Mouse (Mus musculus) frontal cortex, postnatal 10 days (tissue): ENCODE measurements around the gene Triap1.
"Not testable (repeated sequence)": the region's sequence is repeated elsewhere in the genome, so short reads cannot be mapped to it uniquely, and the experiment has no call there.

Experiments
- DNase-seq, 2 experiments: peaks; one replicate each; pipeline ENCODE4 v3.0.0; 2022; ENCODE audit warnings: low spot score in 2 of 2, mixed read lengths in 1 of 2

Gene Triap1

DNA sequence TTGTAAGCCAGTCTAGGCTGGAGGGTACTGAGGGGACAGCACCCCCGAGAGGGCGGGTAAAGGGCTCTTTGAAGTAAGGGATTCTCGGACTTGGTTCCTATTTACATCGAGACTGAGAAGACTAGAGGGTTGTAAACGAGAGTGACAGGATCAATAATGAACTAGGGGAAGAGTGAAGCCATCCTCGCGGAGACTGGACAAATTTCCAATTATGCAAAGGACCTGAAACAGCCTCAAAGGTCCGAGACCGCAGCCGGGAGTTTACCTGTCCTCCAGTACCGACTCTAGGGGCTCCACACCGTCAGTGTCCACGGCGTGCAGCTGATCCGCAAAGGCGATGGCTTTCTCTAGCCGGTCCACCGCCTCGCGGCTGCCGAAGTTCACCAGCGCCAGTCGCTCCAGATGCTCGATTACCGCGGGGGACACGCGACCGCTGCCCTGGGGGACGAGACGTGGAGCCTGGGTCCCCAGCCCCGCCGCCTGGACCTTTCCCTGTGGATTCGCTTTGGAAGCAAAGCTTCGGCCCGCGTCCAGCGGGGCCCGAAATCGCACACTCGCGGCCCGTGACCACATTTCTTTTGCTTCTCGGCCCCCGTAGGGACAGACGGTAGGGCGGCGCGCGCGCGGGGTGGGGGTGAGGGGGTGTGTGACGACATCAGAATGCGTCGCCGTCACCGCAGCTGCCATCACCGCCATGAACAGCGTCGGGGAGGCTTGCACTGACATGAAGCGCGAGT is at the start of gene Triap1, which contains the start of gene Gatc:
Triap1 (plus strand) TSS at position 649 of the 737 bp plus-strand sequence.
Gatc (minus strand) TSS at position 602 of the 737 bp plus-strand sequence.
- DNase-seq: peak; percentile 77 to 88

DNA sequence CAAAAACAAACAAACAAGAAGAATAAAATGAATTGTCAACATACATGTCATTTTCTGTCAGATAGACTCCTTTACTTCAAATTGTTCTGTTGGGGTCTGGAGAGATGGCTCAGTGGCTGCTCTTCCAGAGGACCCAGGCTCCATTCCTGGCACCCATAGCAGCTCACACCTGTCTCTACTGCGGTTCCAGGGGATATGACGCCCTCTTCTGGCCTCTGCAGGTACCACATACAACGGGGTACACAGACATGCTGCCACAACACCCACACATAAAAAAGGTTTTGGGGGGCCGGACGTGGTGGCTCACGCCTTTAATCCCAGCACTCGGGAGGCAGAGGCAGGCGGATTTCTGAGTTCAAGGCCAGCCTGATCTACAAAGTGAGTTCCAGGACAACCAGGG is 46.9 kb upstream of the Triap1 start:
- DNase-seq: no peak

DNA sequence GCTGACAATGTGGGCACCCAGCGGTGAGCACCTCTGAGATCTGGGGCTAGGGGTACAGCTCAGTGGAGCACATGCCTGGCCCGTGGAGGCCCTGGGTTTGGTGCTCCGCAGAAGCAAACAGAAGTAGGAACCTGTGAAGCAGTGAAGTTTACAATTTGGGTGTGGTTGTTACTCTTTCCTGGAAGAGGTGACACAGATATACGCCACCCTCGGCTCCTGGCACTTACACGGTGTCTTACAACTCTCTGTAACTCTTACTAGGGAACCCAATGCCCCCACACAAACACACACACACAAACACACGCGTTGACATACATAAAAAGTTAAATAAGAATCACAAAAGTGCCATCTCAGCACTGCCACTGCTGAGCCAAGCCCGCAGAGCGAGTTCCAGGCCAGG is 44.7 kb upstream of the Triap1 start:
- no peak for DNase-seq

DNA sequence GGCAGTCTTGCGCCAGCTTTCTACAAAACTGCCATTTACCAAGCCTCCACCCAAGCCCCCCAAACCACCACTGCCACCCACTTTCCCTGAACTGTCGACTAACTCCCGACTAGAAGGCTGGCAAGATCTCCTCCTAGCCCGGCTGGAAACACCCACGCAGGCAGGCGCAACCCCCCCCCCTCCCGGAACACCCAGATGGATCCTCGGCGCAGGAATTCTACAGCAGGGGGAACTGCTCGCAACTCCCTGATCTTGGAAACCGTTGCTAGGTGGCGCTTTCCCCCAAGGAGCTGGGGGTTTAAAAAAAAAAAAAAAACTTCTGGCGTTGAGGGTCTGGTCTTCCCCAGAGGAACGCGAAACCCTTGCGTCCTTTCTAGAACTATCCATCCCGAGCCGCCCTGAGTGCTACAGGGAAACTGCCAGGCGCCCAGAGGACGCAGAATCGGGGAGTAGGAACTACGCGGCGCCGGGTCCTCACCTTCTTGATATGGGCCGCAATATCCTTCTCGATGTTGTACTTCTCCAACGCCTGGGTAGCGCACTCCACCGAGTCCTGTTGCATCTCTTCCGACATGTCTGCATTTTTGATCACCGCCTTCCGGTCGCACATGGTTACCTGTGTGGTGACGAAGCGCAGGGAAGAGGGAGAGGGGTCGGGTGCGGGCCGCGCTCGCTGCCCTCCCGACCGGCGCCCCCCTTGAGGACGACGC is 40.8 kb upstream of the Triap1 start:
- DNase-seq: peak in 1 of 2 experiments; percentile 58

DNA sequence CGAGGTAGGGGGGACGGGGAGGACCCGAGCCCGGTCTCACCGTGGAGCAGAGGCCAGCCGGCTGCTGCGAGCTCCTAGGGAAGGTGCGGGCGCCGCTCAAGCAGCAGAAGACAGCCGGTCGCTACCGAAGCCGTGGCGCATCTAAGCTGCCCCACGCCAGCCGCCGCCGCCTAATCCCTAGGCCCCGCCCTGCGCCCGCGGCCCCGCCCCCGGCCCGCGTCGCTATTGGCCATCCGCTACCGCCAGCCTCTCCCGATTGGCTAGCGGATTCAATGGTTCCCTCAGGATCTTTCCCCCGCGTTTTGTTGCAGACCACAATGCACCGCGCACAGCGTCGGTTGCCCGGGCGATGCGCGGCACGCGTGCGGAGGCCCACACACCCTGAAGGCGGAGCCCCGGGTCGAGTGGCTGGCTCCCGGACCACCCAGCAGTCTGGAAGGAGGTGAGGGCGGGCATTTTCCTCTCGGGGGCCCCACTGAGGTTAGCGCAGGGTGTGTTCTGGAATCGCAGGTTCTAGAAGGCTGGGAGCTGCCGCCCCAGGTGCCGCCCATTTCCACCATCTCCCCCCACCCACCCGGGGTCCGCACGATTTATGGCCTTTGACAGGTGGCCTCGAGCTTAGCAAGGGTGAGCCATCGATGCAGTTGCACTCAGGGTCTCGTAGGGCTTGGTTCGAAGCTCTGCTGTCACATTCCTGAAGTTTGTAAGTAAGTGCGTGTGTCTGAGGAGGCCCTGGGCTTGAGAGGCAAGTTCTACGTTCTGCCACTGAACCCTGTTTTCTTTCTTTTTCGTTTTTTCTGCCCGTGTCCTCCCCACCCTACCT is 40.0 kb upstream of the Triap1 start, which contains the start of gene Dynll1:
Dynll1 (minus strand) TSS at position 208 of the 823 bp plus-strand sequence.
- DNase-seq: peak; percentile 97 to 100

DNA sequence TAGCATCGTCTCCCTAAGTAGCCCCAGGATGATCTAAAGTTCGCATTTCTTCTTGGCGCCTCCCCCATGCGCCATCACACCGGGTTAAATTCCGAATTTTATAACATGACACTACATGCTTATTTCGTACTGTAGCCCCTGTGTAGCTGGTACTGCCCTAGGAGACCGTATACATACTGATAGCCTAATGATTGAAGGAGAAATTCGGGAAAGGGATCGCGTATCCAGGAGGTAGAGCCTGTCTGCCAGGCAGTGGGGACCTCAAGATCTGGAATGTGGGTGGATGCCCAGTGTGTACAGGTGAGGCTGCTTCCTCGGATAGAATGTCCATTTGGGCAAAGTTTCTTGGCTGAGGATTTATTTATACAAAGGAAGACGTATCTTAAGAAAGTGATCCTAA is 39.4 kb upstream of the Triap1 start:
- DNase-seq: no peak

DNA sequence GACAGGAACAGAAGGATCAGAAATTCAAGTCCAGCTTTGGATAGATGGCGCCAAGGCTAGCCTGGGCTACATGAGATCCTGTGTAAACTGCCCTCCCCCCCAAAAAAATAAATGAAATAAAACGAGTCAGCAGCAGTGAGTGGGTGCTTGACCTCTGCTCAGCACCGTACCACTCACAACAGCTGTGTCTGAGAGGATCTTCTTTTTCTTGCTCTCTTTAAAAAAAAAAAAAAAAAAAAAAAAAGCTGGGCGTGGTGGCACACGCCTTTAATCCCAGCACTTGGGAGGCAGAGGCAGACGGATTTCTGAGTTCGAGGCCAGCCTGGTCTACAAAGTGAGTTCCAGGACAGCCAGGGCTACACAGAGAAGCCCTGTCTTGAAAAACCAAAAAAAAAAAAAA is 38.8 kb upstream of the Triap1 start:
- DNase-seq: not testable (repeated sequence)

DNA sequence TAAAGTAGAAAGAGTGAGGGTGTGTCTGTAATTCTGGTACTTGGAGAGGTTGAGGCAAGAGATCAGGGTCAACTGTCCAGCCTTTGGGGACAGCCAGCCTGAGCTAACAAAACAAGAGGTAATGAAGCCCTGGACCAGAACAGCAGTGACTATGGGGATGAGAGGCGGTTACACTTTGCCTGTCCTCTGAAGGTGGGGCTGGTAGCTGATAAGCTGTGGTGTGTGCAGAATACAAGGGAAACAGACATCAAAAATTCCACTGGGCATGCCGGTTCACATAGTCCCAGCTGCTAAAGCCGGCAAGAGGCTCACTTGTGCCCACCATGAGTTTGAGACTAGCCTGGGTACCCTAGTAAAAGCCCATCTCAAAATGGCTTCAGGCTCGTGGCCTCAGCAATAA is 28.7 kb upstream of the Triap1 start:
- no peak for DNase-seq

DNA sequence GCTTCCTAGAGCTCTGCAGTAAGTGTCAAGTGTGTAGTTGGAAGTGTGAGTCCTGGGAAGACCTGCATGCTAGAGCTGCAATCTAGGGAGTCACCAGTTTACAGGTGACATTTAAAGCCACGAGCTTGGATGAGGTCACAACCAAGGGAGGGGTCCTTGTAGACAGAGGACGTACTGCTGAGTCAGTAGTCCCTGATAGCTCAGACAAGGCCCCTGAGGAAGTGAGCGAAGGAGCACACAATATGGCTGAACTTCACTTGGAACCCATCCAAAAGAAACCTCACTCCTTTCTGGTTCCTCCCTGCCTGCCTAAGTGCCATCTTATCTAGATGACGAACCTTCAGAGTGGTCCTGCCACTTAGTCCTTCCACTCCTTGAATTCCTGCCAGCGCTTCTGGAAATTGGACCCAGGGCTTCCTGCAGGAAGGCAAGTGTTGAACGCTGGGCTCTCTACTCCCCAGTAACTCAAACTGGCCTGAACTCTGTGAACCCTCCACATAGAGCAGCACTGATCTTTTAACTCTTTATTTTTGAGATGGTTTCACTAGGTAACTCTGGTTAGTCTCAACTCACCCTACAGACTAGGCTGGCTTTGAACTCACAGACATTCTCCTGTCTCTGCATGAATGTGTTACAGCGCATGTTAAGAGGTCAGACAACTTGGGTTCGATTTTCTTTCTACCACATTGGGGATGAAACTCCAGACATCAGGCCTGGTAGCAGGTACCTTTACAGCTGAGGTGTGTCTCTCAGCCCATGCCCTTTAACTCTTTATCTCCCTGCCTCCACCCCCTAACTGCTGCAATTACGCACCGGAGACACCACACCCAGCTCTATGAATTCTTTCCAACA is 28.0 kb upstream of the Triap1 start:
- no peak for DNase-seq

DNA sequence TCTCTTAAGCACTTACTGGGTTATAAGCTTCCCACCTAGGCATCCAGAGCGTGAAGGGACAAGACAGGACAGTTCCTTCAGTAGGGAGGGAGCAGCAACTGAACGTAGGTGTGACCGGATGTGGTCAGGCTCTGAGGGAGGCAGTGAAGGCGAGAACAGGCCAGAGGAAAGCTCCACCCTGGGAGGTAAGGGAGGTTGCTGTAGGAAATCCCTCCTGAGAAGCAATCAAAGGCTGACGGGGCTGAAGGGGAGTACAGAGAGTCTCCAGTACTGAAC is 27.4 kb upstream of the Triap1 start:
- DNase-seq: no peak

DNA sequence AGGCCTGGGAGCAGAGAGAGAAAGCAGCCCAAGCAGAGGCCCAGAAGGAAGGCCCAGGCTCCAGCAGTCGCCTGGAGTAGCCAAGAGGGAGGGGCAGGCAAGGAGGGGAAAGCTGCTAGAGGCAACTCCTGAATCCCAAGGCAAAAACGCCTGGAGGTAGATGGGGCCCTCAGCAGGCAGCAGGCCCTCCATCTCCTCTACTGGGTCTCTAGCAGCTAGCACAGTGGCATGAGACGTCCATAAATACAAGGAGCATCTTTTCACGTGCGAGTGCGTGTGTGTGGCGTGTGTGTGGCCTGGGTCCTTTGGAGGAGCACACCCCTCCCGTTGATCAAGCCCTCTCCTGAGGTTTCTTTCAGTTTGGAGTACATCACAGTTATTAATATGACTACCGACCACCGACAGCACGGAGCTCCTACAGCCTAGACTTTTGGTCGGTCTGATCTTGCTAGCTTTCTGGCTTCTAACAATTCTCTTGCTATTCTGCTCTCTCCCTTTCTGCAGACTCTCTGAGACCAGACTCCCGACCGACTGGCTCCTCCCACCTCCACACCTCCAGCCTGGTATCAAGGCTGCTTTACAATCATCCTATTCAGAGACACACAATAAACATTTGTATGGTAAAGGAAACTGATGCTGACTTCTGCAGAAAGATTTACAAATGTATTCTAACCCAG is 23.9 kb upstream of the Triap1 start:
- no peak for DNase-seq

DNA sequence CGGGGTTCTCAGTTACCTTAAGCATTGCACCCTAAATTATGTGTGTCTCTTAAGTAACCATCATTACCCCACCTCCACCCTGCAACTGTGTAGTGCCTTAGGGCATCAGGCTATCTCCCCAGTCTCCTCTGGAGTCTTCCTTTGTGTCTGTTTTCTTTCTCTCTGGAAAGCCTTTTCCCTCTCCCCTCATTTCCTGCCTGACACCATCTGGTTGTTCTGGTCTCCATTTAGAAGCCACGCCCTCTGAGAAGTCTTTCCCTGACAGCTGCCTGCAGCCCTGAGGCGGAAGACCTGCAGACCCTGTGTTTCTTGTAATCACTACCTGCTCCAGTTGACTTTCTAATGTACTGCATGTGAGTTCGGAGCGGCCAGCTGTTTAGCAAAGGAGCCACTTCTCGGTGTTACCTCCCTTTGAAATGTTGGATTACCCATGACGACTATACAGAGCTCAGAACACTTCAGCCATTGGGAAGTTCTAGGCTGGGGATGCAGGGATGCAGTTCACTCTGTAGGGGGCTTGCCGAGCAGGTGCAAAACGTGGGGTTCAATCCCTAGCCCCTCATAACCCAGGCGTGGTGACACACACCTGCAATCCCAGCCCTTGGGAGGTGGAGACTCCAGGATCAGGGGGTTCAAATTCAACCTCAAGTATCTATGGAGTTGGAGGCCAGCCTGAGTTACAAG is 23.2 kb upstream of the Triap1 start:
- DNase-seq: no peak

DNA sequence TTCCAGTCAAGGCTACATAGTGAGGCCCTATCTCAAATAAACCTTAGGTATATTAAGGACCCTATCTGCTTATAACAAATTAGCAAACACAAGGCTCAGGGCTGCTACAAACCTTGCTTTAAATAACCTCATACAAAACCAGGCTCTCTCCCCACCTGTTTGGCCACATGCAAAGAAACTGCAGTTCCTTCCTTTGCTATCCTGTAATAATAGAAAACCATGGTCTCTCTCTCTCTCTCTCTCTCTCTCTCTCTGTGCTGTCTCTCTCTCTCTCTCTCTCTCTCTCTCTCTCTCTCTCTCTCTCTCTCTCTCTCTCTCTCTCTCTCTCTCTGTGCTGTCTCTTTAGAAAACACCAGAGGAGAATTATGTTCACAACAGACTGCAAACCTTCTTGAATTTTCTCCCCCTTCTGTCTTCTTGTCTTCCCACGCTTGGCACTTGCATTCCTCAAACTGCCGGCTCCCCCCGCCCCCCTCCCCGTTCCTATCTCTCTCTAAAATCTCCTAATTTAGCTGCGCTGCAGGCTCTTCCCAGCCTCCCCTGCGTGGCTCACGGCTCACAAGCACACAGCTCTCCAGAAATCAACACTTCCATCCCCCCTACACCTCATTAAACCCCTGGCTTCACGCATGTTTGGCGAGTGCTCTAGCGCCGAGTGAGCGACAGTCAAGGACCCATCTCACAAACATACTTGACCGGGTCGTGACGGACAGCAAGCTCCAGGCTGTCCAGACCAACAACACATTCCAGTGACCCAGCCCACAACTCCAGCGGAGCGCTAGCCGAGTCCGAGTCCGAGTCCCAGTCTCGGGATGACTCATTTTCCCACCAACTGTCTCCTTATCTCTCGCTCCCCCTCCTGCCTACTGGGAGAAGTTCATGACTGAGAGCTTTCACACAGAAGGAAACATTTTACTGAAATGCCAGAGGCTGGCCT is 21.8 kb upstream of the Triap1 start:
- peak; percentile 63 to 75 for DNase-seq

DNA sequence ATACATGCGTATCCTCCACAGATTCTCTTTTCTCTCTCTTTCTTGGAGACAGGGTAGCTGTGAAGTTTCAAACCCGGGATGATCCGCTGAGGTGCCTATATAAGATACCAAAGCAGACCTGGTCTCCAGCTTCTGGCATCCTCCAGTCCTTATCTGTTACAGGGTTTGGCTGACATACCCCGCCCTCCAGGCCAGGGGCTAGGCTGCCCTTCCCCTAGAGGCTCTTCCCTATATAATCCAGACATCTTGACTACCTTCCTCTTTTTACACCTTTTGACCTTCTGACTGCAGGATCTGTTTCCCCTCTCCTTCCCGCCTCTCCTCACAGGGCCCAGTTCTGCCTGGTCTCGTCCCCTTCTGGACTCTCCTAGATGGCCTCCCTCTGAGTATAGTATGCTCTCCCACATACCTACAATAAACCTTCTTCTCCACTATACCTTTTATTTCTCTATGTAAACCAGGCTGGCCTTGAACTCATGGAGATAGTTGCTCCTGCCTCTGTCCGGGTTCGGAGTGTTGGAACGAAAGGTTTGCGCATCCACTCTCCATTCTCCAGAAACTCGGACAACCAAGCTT is 14.7 kb upstream of the Triap1 start:
- no peak for DNase-seq

DNA sequence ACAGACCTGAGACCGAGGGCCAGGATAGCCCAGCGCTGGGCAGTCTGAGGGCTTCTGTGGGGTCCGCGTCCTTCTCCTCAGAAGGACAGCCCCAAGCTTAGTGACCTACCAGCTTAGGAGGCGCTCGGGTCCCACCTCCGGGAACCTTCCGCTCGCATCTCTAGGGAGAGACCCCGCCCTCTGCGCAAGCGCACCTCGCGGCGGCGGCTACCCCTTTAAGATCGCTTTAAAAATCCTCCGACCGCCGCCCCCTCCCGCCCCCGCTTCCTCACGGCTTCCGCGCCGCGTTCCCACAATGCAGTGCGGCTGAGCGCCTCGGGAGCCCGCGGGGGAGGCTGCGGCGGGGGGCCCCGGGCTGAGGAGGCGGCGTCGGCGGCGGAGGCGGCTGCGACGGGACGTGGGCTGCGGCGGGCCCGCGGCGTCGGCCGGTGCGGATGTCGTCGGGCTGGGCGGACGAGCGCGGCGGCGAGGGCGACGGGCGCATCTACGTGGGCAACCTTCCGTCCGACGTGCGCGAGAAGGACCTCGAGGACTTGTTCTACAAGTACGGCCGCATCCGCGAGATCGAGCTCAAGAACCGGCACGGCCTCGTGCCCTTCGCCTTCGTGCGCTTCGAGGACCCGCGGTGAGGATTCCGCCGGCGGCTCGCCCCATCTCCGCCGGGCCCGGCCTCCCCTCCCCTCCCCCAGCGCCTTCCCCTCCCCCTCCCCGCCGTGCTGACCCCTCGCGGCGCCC is 14.0 kb upstream of the Triap1 start, which contains the start of gene Srsf9:
Srsf9 (plus strand) TSS at position 303 of the 735 bp plus-strand sequence.
- peak; percentile 89 to 94 for DNase-seq

DNA sequence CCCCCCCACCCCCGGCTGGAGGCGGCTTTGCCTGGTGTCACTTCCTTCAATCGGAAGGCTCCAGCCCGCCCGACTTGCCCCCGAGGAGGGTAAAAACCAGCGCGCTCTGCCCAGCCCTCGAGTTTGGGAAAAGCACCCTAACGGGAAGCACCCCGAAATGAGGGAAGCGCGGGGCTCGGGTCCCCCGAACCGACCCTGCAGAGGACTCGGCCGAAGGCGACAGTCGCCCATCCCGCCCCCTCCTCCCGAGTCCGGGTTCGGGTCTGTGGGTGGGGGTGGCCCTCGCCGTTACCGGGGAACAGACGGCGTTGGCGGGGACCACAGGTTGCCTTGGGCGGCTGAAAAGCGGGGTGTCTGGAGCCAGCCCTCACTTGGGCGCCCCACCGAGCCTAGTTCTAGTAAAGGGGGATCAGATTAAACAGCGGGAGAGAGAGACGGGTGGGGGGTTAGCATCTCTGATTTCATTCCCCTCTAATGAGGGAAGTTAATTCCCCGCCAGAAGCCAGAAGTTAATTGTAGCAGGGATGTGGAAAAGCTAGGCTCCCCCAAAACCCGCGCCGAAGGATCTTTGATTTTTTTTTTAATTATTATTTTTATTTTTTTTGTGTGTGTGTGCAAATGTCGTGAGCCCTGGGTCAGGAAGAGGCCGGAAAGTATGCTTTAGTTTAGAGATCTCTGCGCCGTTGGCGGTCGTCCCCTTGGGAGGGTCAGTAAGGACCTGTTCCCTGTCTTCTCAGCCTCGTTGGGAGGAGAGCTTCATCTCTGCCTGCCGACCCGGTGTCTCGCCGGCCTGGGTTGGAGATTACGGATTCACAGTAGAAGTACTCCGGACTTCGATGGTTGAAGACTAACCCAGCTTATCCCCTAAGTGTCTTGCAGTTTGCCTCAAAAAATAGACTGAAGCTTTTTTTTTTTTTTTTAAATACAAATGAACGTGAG is 13.1 kb upstream of the Triap1 start:
- peak; percentile 53 to 56 for DNase-seq

DNA sequence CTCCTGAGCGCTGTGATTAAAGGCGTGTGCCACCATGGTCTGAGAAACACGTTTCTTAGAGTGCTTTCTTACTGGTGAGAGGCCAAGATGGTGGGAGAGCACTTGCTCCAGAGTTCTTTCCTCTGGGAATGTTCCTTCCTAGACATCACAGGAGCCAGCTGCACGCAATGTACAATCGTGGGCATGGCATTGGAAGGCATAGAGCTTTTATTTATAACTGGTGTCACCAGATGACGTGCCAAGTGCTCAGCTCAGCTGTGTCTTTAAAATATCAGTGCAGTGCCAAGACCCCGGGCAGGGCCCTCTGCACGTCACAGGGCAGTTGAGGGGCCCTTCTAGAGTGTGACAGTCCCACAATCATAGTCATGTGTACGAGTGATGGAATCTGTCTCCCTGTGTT is 10.1 kb upstream of the Triap1 start:
- DNase-seq: no peak
